Mouse (Mus musculus): ENCODE data around the gene Sh3bp5. TPM values are rescaled to one million over a fixed set of nuclear protein-coding genes. Genes with fewer than 3 reads are reported as not detected.
A peak's percentile ranks its signal among the peaks of the same experiment; 100 is the strongest.

Gene Sh3bp5
- polyA plus RNA-seq, 2 experiments, result 22.2 to 49.1 TPM

- peak; percentile 23; the same call in 1 of the 2 replicates for ATAC-seq (ENCODE audit: low FRiP score, low read depth)
- Histone ChIP-seq H3K36me3 (ENCODE audit: control insufficient read depth, insufficient read depth, low read length) (0 out of 2 replicates have a peak, but pooled peaks cover 4% of the 10 kb centered on the region), H3K9ac (ENCODE audit: low read depth, low read length, severe bottlenecking) (0 out of 2 replicates have a peak overlapping the region, but pooled peaks have one; percentile 16), H3K4me1 (ENCODE audit: control insufficient read depth, insufficient read depth, low read length) (peaks cover 32% of the 10 kb centered on the region), H3K27me3 (ENCODE audit: control insufficient read depth, insufficient read depth, low read length) (no peaks in the 10 kb centered on the region), H3K9me3 (ENCODE audit: control insufficient read depth, low read length) (no peaks in the 10 kb centered on the region), H3K4me2 (replicated peaks; ENCODE audit: low read depth, low read length, severe bottlenecking) (peak overlapping the region; percentile 93), H3K27ac (replicated peaks; ENCODE audit: low read depth, low read length) (peak overlapping the region; percentile 69; the same call in 1 of the 2 replicates), H3K4me3 (replicated peaks; ENCODE audit: low read length) (peak overlapping the region; percentile 89)
- DNase-seq (ENCODE audit: low spot score), result peak; percentile 29
- WGBS, result 19% methylated on average over 7 of the region's 7 CpGs
- no peak for TF ChIP-seq POLR2A (IDR thresholded peaks at IDR 0.05; ENCODE audit: borderline replicate concordance, extremely low read depth, insufficient read depth, insufficient read length)
These were observed 2.0 kb downstream of the Sh3bp5 start for GRCm38 (mm10) chr14:31433851-31434360.

GRCm38 (mm10) chr14:31433126-31433525 is 2.8 kb downstream of the Sh3bp5 start:
- no peak for TF ChIP-seq POLR2A (IDR thresholded peaks at IDR 0.05; ENCODE audit: borderline replicate concordance, extremely low read depth, insufficient read depth, insufficient read length)
- Histone ChIP-seq H3K4me3 (replicated peaks; ENCODE audit: low read length) (no peak overlapping the region), H3K36me3 (ENCODE audit: control insufficient read depth, insufficient read depth, low read length) (peaks cover 11% of the 10 kb centered on the region), H3K27me3 (ENCODE audit: control insufficient read depth, insufficient read depth, low read length) (no peaks in the 10 kb centered on the region), H3K9ac (ENCODE audit: low read depth, low read length, severe bottlenecking) (no peak overlapping the region), H3K9me3 (ENCODE audit: control insufficient read depth, low read length) (no peaks in the 10 kb centered on the region), H3K4me1 (ENCODE audit: control insufficient read depth, insufficient read depth, low read length) (peaks cover 34% of the 10 kb centered on the region), H3K4me2 (replicated peaks; ENCODE audit: low read depth, low read length, severe bottlenecking) (peak overlapping the region; percentile 93), H3K27ac (replicated peaks; ENCODE audit: low read depth, low read length) (peak overlapping the region; percentile 69)
- ATAC-seq (ENCODE audit: low FRiP score, low read depth), result no peak
- no peak for DNase-seq (ENCODE audit: low spot score)
- WGBS, result 40% methylated on average over 5 of the region's 5 CpGs

- no peak for ATAC-seq (ENCODE audit: low FRiP score, low read depth)
- no peak for DNase-seq (ENCODE audit: low spot score)
- WGBS, result 26% methylated on average over 4 of the region's 4 CpGs
- Histone ChIP-seq H3K9ac (ENCODE audit: low read depth, low read length, severe bottlenecking) (no peak overlapping the region), H3K4me2 (replicated peaks; ENCODE audit: low read depth, low read length, severe bottlenecking) (no peak overlapping the region), H3K27me3 (ENCODE audit: control insufficient read depth, insufficient read depth, low read length) (no peaks in the 10 kb centered on the region), H3K36me3 (ENCODE audit: control insufficient read depth, insufficient read depth, low read length) (peaks cover 18% of the 10 kb centered on the region), H3K4me1 (ENCODE audit: control insufficient read depth, insufficient read depth, low read length) (peaks cover 34% of the 10 kb centered on the region), H3K9me3 (ENCODE audit: control insufficient read depth, low read length) (no peaks in the 10 kb centered on the region), H3K27ac (replicated peaks; ENCODE audit: low read depth, low read length) (no peak overlapping the region), H3K4me3 (replicated peaks; ENCODE audit: low read length) (no peak overlapping the region)
- no peak for TF ChIP-seq POLR2A (IDR thresholded peaks at IDR 0.05; ENCODE audit: borderline replicate concordance, extremely low read depth, insufficient read depth, insufficient read length)
These were observed 3.5 kb downstream of the Sh3bp5 start for GRCm38 (mm10) chr14:31432424-31432823.

- WGBS, result 71% methylated on average over 3 of the region's 3 CpGs
- H3K9me3 ChIP-seq (ENCODE audit: control insufficient read depth, low read length), result no peaks in the 10 kb centered on the region
- peaks cover 34% of the 10 kb centered on the region for H3K4me1 ChIP-seq (ENCODE audit: control insufficient read depth, insufficient read depth, low read length)
- TF ChIP-seq POLR2A (IDR thresholded peaks at IDR 0.05; ENCODE audit: borderline replicate concordance, extremely low read depth, insufficient read depth, insufficient read length), result no peak
- H3K36me3 ChIP-seq (ENCODE audit: control insufficient read depth, insufficient read depth, low read length), result peaks cover 23% of the 10 kb centered on the region
- no peak for DNase-seq (ENCODE audit: low spot score)
- H3K27ac ChIP-seq (replicated peaks; ENCODE audit: low read depth, low read length), result no peak overlapping the region
- no peak overlapping the region for H3K9ac ChIP-seq (ENCODE audit: low read depth, low read length, severe bottlenecking)
- ATAC-seq (ENCODE audit: low FRiP score, low read depth), result no peak
- no peaks in the 10 kb centered on the region for H3K27me3 ChIP-seq (ENCODE audit: control insufficient read depth, insufficient read depth, low read length)
- no peak overlapping the region for H3K4me2 ChIP-seq (replicated peaks; ENCODE audit: low read depth, low read length, severe bottlenecking)
- no peak overlapping the region for H3K4me3 ChIP-seq (replicated peaks; ENCODE audit: low read length)
These were observed 4.0 kb downstream of the Sh3bp5 start for GRCm38 (mm10) chr14:31431789-31432330.

GRCm38 (mm10) chr14:31429004-31429395 is 6.9 kb downstream of the Sh3bp5 start:
- ATAC-seq (ENCODE audit: low FRiP score, low read depth) (no peak), DNase-seq (ENCODE audit: low spot score) (no peak)
- H3K4me2 ChIP-seq (replicated peaks; ENCODE audit: low read depth, low read length, severe bottlenecking), result no peak overlapping the region
- WGBS, result 55% methylated on average over 5 of the region's 5 CpGs
- H3K27ac ChIP-seq (replicated peaks; ENCODE audit: low read depth, low read length), result no peak overlapping the region
- H3K4me1 ChIP-seq (ENCODE audit: control insufficient read depth, insufficient read depth, low read length), result peaks cover 27% of the 10 kb centered on the region
- TF ChIP-seq POLR2A (IDR thresholded peaks at IDR 0.05; ENCODE audit: borderline replicate concordance, extremely low read depth, insufficient read depth, insufficient read length), result no peak
- H3K9me3 ChIP-seq (ENCODE audit: control insufficient read depth, low read length), result peaks cover 4% of the 10 kb centered on the region; the same call in 1 of the 2 replicates
- peaks cover 35% of the 10 kb centered on the region for H3K36me3 ChIP-seq (ENCODE audit: control insufficient read depth, insufficient read depth, low read length)
- H3K4me3 ChIP-seq (replicated peaks; ENCODE audit: low read length), result no peak overlapping the region
- H3K9ac ChIP-seq (ENCODE audit: low read depth, low read length, severe bottlenecking), result no peak overlapping the region
- no peaks in the 10 kb centered on the region for H3K27me3 ChIP-seq (ENCODE audit: control insufficient read depth, insufficient read depth, low read length)
